Mouse (Mus musculus) ES-E14 (cell line): ENCODE measurements around the gene Selenop.

ENCODE experiments used
- CHD2 ChIP-seq: IDR thresholded peaks from 2 replicates; pipeline ENCODE4 v1.6.1; 2014; ENCODE audit warnings: mild to moderate bottlenecking, low read depth, low read length, inconsistent platforms
- HCFC1 ChIP-seq: IDR thresholded peaks from 2 replicates; pipeline ENCODE4 v1.6.1; 2012; ENCODE audit warnings: low read length, inconsistent platforms, borderline replicate concordance; ENCODE audit not compliant: insufficient read depth
- MAFK ChIP-seq: IDR thresholded peaks from 2 replicates; pipeline ENCODE4 v1.6.1; 2014; ENCODE audit warnings: mild to moderate bottlenecking, low read depth, low read length, inconsistent platforms; ENCODE audit not compliant: insufficient read depth
- ZC3H11A ChIP-seq: IDR thresholded peaks from 2 replicates; pipeline ENCODE4 v1.6.1; 2012; ENCODE audit warnings: low read depth, mild to moderate bottlenecking, inconsistent platforms, low read length, borderline replicate concordance
- ZNF384 ChIP-seq: IDR thresholded peaks from 2 replicates; pipeline ENCODE4 v1.6.1; 2012; ENCODE audit warnings: low read depth, low read length, inconsistent platforms

DNA sequence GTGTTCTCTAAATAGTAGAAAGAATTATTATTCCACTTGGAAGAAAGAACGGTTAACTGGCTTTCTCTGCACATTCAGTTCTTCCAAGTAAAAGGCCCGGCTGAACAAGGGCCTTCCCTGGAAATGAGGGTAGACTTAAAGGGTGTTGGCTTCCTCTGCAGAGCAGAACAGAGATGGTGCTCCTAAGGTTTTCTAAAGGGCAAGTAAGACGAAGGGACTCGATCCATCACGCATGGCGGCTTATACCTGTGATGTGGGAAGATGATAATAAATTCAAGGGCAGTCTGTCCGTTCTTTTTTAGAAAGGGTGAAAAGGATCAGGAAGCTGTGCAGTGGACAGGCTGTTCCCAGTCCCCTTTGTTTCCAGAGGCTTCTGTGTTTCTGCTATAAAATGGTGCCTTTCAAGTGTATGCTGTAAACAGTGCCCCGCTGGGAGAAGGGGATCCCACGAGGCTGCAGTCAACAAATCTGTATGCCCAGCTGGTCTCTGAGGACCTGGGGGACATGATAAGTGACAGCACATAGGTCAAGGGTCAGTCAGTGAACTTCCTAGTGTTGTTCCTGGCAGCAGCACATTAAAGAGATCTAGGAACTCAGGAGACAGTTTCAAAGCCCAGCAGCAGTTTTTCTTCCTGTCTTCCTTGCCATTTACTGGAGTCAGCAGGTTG is 36.0 kb upstream of the Selenop start:
- no peak for TF ChIP-seq ZC3H11A
- no peak for TF ChIP-seq HCFC1
- no peak for TF ChIP-seq CHD2
- TF ChIP-seq ZNF384: no peak
- no peak for TF ChIP-seq MAFK
